Mouse (Mus musculus): ENCODE data around the gene Tfr2.
"Not testable (repeated sequence)": the region's sequence is repeated elsewhere in the genome, so short reads cannot be mapped to it uniquely, and the experiment has no call there.

Gene Tfr2

DNA sequence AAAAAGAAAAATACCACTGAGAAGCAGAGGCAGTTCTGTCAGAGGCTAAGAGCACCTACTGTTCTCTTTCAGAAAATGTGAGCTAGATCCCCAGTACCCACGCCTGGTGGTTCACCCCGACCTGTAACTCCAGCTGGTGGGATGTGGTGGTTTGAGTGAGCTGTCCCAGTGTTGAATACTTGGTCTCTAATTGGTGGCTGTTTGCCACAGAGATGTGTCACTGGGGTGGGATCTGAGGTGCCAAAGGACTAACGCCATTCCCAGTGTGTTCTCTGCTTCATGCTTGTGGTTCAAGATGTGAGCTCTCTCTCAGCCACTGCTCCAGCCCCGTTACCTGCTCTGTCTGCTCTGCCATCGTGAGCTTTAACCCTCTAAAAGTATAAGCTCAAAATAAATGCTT, 20.9 kb downstream of the Tfr2 start:
- no peak for DNase-seq

DNA sequence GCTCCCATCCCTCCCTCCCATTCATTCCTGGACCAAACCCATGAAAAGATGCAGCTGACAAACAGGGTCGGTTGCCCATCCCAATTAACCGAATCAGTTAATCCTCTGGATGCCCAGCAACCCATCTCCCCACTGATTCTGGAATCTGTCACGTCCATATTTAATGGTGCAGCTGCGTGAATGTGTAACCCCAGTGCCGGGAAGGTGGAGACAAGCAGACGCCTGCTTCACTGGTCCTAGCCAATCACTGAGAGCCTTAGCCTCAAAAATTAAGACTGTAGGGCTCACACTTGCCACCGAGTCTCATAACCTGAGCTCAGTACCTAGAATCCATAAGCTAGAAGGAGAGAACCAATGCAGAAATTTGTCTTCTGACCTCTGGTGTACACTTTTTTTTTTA, 26.3 kb downstream of the Tfr2 start:
- no peak for DNase-seq

DNA sequence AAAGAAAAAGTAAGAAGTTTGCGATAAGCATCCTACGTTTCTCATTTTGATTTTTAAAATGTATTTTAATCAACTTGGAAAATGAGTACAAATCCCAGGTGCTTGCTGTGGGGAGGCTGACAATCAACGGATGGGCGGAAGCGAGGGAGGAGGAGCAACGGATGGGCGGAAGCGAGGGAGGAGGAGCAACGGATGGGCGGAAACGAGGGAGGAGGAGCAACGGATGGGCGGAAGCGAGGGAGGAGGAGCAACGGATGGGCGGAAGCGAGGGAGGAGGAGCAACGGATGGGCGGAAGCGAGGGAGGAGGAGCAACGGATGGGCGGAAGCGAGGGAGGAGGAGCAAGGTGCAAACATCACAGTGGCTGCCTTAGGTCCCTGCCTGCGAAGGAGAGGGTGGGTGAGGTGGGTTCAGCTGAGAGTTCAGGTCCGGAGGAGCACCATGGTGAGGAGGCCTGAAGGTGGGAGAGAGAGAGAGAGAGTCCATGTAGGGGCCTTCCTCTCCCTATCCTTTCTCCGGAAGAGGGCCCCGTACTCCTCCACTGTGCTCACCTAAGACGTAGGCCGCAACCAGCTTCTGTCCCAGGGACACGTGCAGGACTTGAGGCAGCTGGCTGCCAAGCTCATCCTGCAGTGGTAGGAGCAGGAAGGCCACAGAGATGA, 27.1 kb downstream of the Tfr2 start:
- no peak for DNase-seq

DNA sequence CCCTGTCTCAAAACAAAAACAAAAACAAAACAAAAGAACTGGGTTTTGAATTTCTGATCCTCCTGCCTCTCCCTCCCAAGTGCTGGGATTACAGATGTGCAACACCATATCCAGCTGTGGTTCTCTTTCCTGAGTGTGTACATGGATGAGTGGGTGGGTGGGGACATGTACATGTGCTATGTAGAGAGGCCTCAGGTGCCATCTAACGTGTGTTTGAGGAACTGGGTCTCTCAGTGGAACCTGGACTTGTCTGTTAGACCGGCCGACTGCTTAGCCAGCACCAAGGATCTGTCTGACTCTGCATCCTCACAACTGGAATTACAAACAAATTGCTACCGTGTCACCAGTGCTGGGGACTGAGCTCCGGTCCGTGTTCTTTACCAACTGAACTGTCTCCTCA, 28.0 kb downstream of the Tfr2 start:
- DNase-seq, result no peak

DNA sequence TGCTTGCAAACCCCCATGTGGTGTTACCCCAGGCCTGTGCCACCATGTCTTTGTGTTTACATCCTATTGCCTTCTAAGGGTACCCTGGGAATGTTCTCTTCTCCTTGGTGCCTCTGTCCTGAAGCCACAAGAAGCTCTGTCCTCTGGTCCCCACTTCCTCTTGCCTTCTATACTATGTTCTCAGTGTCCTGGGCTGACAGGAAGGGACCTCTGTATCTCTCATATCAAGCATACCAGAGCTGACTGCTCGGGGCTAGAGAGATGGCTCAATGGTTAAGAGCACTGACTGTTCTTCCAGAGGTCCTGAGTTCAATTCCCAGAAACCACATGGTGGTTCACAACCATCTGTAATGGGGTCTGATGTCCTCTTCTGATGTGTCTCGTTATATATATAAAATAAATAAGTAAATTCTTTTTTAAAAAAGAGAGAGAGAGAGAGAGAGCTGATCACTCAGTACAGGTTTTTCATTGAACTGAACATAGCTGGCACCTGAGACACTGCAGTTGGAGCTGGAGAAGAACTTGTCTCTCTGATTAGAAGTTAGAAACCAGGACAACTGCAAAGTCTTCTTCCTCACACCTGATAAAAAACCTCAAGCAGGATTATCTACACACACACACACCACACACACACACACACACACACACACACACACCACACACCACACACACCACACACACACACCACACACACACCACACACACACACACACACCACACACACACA, 28.6 kb downstream of the Tfr2 start:
- DNase-seq, result no peak

DNA sequence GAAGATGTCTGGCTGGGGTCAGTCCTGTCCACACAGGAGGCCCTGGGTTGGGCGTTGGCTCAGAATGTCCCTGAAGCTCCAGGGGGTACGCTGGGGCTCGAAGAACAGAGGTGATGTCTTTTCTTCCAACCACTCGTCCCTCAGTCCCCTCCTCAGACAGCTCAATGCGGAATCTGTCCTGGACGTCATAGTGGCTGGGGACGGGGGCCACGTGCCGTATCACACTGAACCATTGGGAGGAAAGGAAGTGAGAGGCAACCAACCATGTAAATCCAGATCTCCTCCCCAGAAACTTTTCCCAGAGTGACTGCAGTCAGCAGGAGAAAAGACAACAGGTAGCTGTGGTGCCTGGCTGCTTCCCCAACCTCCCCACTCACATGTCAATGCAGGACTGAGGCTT, 30.0 kb downstream of the Tfr2 start:
- no peak for DNase-seq

DNA sequence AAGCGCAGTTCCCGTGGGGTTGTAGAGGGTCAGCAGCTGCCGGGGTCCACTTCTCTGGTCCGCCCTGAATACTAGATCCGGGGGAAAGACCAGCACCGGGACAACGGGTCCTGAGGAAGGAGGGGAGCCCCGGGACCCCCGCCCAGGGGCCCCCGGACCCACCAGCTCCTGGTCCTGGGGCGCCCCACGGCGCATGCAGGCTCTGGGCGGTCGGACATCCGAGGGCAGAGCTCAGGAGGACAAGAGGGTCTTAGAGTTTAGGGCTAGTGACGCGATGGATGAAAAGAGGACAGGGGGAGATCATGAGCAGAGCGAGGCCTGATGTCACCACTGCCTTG, 30.6 kb downstream of the Tfr2 start:
- no peak for DNase-seq

DNA sequence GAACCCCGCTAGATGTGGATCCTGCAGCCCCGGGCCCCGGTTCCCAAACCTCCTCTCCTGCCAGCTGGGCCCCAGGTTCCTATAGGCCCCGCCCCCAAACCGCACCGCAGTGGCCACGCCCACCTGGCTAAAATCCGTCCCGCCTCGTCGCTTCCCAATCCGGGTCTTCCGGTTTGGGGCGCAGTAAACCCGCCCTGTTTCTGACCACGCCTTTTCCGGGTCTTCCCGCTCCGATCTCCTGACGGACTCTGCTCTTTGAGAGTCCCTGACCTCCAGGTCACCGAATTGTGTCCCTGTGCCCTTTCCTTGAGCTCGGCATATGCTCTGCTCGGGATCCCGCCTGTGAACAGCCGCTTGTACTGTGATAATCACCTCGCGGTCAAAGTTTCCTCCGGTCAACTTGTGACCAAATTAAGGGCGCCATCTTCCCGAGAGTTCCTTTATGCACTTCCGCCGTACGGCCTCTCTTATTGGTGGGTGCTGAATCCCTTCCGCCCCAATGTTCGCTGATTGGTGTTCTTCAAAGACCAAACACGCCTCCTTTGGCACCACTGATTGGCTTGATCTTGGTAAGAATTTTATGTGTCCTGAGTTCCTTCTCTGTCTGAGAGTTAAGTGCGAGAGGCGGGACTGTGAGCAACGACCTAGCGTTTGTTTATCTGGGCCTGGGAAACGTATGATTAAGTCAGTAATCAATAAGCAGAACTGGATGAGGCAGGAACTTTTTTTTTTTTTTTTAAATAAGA, 31.2 kb downstream of the Tfr2 start, which contains the start of gene Mospd3:
Gene Mospd3 (minus strand): TSS at position 440 of the 746 bp plus-strand sequence.
- DNase-seq, result peak; percentile 97

DNA sequence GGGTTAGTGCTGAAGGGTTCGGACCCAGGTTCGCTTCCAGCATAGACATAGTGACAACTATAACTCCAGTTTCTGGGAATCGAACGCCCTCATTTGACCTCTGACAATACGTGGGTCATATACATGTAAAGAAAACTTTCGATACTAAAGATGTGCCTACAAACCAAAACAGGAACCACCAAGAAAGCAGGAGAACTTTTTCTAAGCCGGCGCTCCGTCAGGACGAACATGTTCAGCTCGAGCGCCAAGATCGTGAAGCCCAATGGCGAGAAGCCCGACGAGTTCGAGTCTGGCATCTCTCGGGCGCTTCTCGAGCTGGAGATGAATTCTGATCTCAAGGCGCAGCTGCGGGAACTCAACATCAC, 31.7 kb downstream of the Tfr2 start:
- DNase-seq, result peak; percentile 36

DNA sequence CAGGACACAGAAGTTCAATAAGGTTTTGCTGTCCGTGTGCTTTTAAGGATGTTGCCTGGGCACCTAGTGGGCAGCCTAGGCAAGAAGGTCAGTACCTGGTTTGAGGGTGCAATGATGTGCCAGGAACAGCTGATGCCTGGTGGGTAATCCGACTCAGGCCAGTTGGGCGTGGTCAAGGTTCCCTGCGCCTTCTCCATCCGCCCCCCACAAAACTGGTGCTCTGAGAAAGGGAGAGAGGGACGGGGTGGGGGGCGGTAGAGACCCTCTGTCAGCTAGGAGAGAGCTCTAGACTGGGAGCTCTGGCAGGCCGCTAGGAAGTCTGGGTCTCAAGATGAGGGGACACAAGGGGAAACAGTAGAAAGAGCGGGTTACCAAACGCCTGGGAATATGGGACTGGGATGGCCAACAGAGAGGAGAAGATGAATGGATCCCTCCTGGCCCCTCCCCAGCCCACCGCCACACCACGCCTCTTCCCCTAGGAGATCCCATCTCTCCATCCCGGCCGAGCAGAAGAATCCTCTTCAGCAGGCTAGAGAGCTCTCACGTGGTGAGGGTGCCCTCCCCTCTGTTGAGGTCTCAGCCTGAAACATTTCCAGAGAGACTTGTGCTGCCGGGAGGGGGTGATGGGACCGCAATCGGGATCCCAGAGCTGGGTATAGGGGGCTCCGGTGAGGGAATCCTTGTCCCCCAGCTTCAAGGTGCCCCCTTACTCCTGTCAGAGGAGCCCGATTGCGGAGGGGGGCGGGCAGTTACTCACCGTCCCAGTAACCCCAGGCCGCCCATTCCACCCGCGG, 38.4 kb downstream of the Tfr2 start:
- no peak for DNase-seq

DNA sequence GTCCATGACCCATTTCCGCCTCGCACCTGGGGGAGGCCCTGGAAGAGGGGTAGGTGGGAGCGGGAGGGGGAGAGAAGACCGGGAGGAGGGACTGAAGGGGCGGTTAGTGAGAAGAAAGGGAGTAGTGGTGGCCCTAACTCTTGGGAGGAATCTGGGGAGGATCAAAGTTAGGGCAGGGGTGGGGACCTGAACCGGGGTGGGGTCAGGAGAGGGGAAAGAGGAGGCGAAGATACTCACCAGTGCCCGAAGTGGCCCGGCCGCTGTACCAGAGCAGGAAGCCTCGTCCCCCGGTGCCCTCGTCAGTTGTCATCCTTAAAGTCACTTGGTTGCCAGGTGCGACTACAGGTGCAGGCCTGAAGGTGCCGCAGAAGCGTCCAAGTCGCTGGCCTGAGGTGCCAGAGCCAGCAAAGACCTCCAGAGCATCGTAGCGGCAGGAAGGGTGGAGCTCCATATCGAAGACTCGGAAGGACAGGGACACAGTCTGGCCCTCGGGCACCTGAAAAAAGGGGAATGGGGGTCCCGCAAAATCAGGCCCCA, 39.1 kb downstream of the Tfr2 start:
- DNase-seq, result no peak

DNA sequence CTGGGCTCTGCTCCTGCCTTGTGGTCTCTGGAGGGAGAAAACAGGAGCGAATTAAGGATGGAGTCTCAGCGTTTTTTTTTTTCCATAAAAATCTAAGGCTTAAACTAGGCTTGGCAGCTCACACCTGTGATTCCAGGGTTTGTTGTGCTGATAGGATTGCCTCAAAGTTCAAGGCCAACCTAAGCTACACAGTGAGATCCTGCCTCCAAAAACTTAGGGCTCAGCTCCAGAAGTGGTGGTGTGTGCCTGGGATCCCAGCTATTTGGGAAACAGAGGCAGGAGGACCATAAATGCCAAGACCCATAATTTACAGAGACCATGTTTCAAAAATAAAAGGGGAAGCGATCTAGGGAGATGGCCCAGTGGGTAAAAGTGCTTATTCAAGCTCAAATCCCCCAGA, 39.7 kb downstream of the Tfr2 start:
- no peak for DNase-seq

DNA sequence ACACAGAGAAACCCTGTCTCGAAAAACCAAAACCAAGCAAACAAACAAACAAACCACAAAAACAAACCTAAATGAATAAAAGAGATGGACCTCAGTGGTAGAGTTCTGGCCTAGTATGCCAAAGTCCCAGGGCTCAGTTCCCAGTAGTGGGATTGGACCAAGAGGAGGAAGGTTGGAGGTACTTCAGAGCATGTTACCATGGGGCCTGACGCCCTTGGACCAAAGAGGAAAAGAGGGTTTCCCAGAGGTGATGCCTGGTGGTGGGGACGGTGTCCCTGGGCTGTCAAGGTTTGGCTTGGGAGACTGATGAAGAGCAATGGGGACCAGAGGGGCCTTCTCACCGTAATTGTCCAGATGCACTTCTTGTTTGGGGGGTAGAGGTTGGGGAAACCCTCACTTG, 40.4 kb downstream of the Tfr2 start:
- no peak for DNase-seq

DNA sequence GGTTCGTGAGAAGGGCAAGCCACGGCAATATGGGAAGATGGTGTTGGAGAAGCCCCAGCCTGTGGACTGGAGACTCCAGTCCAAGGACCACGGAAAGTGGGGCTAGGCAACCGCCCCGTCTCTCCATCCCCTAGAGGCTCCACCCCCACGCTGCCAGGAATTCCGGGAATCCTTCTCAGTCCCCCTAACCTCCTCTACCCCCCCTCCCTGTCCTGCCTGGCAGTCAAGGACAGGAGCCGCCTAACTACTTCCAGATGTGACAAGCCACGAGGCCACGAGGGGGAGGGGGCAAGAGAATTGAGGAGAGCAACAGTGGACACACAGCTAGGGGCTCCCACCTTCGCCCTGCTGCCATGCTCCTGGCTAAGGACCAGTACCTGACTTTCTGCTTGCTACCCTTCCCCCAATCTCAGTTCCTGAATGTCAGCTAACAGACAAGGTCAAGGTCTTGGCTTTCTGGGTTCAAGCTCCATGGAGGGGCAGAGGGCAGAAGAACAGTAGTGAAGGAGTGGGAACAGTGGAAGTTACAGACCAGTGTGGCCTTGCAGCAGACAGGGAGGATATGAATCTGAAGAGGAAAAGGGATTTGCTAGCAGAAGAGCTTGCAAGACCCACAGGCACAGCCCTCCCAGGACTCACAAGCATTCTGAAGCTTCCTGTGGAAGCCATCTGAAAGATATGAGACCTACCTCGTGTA, 41.1 kb downstream of the Tfr2 start:
- DNase-seq, result peak; percentile 88

DNA sequence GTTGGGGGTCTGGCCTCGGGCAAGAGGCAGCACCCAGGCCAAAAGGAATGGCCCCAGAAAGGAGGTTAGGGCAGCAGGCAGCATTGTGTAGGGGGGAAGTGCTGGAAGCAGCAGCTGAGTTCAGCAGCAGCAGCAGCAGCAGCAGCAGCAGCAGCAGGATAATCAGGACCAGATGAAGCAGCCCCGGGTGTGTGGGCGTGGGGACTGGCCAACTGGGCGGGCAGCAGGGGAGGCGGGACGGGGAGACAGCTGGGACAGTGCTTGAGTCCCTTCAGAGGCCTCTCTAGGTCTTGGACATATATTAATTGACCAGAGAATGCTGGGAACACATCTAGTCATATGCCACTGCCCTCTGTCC, 41.6 kb downstream of the Tfr2 start:
- DNase-seq, result peak; percentile 70

DNA sequence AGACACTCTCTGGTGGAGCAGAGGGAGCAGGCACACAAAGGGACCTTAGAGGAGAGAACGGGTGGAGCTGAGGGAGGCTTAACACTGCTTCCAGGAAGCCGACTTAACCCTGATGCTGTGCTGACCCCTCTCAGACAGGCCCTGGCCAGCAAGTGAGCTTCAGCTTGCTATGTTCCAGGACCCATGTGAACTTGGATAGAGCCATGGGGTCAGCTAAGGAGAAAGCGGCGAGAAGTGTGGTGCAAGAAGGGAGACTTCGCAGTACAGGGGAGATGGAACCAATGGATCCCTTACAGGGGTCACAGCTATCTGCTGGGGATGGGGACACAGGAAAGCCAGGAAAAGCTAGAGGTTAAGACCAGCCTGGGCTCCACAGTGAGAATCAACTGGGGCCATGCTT, 43.4 kb downstream of the Tfr2 start:
- DNase-seq, result no peak

DNA sequence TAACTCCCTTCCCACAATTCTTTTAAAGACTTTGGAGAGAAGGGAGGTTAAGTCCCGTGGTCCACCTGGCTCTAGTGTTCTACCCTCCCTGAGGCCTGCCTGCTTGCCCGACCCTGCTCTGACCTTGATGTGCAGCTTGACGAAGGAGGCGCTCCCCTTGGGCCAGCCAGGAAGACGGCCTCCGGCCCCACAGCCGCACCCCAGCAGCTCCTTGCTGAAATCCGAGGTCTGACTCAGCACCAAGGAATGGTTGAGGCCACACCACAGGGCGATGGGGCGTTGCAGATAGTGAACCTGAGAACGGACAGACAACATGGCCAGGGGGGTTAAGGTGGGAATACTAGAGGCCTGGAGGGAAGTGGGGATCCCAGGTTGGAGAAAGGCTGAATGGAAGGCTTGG, 43.9 kb downstream of the Tfr2 start, which contains the start of gene Pcolce:
Gene Pcolce (minus strand): TSS at position 235 of the 400 bp plus-strand sequence.
- DNase-seq, result no peak

DNA sequence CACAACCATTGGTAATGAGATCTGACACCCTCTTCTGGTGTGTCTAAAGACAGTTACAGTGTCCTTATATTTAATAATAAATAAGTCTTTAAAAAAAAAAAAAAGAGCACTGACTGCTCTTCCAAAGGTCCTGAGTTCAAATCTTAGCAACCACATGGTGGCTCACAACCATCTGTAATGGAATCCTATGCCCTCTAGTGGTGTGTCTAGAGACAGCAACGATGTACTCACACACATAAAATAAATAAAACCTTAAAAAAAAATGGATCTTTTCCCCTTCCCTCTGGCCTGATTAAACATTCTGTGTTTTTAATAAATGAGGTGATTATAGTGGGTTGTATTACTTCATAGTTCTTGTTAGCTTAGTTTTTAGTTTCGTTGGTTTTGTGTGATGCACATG, 45.3 kb downstream of the Tfr2 start:
- DNase-seq, result not testable (repeated sequence)

DNA sequence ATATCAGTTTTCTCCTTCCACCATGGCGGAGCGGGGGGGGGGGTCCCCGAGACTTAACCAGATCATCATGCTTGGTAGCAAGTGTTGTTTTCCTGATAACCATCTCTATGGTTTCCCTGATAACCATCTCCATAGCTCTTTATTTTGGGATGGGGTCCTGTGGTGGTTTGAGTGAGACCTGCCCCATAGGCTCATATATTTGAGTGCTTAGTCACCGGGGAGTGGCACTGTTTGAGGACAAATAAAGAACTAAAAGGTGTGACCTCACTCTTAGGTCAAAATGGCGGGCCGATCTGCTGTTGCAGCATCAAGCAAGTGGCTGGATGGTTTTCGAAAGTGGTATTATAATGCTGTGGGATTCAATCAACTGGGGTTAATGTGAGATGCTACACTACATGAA, 45.7 kb downstream of the Tfr2 start:
- DNase-seq, result no peak

DNA sequence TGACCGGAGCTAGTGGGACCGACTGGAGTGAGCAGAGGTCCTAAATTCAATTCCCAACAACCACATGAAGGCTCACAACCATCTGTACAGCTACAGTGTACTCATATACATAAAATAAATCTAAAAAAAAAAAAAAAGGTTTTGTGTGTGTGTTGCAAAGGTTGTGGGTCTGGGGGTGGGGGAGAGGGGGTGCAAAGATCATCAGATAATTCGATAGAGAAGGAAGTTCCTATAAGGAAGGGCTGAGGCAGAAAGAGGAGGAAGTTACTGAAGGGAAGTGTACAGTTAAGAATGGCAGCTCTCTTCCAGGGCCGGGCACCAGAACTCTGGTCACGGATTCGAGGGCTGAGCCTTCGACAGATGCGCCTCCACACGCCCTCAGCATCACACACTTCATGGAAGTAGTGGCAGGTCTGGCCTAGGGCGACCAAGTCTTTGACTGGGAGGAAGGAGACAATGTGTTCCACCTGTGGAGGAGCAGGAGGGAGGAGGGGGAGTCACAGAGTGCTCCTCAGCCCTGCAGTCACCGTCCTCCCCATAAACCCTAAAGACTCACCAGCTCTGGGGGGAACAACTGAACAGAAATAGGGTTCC, 54.4 kb downstream of the Tfr2 start:
- no peak for DNase-seq

DNA sequence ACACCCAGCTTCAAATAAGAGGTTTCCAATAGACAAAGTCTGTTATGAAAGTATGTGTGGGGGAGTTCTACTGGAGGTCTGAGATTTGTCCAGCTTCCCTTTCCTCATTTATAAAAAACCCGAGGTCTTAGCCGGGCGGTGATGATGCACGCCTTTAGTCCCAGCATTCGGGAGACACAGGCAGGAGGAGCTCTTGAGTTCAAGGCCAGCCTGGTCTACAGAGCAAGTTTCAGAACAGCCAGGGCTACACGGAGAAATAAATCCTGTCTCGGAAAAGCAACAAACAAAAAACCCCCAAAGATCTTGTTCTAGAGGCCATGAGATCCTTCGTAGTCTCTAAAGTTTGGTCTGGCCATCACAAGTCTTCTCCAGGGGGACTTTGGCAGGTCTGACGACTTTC, 58.4 kb downstream of the Tfr2 start:
- peak; percentile 54 for DNase-seq
